Mouse (Mus musculus) limb, embryonic 12.5 days (tissue): ENCODE results near the gene Ctla4. TPM values are rescaled to one million over a fixed set of nuclear protein-coding genes. Genes with fewer than 3 reads are reported as not detected.

Experiments
- polyA plus RNA-seq: library from polyadenylated mRNA; unstranded; fragments of >200 nt; fragmentation: Nextera tagmentation; extraction: Ambion mirVana; gene quantifications from 2 replicates; pipeline ENCODE4 v1.2.1, GENCODE M21; 2016

Gene Ctla4
- polyA plus RNA-seq, 1 experiment from 2014 or later, result 0.24 TPM

Other genes starting within 250 kb of the Ctla4 start
- 0.05 and 0.06 TPM in 2 replicates for gene Cd28, start 170.2 kb upstream of the Ctla4 start, polyA plus RNA-seq
- 0.09 and 0.23 TPM in 2 replicates for gene Icos, start 90.9 kb downstream of the Ctla4 start, polyA plus RNA-seq